ENCODE assay signal across 28 mouse cellular contexts in genomic region chr2:102267582-102268339, GRCm38 (mm10).
"Had no signal": no experiment of that assay in that cellular context is flagged by ENCODE, and none has a peak within 500 bp of the region (broad histone marks: within the 10 kb centered on the region; RNA-seq: fewer than 3 reads in every experiment).

No protein-coding gene starts in this region.

- H3K4me3 ChIP-seq: gastrocnemius, adult 2 months; heart, embryonic 13.5 days; heart, embryonic 15.5 days; hindbrain, embryonic 12.5 days; hindbrain, embryonic 15.5 days; kidney, embryonic 15.5 days; liver, embryonic 13.5 days; liver, embryonic 15.5 days had no signal

- H3K36me3 ChIP-seq: heart, embryonic 13.5 days; heart, embryonic 15.5 days; hindbrain, embryonic 12.5 days; hindbrain, embryonic 15.5 days; kidney, embryonic 15.5 days; liver, embryonic 13.5 days; liver, embryonic 15.5 days had no signal

- H3K9me3 ChIP-seq: heart, embryonic 13.5 days; heart, embryonic 15.5 days; hindbrain, embryonic 12.5 days; hindbrain, embryonic 15.5 days; kidney, embryonic 15.5 days; liver, embryonic 13.5 days; liver, embryonic 15.5 days had no signal

- H3K4me2 ChIP-seq: heart, embryonic 11.5 days; heart, embryonic 13.5 days; heart, embryonic 15.5 days; hindbrain, embryonic 12.5 days; hindbrain, embryonic 15.5 days; kidney, embryonic 15.5 days; liver, embryonic 11.5 days; liver, embryonic 13.5 days; liver, embryonic 15.5 days had no signal

- H3K27me3 ChIP-seq: heart, embryonic 15.5 days; hindbrain, embryonic 12.5 days; hindbrain, embryonic 15.5 days; kidney, embryonic 15.5 days; liver, embryonic 13.5 days; liver, embryonic 15.5 days had no signal

- ATAC-seq: forebrain, postnatal 0 days; hindbrain, postnatal 0 days; intestine, embryonic 16.5 days had no signal

- H3K9ac ChIP-seq: forebrain, postnatal 0 days; heart, embryonic 13.5 days; heart, embryonic 15.5 days; hindbrain, embryonic 12.5 days; hindbrain, embryonic 15.5 days; kidney, embryonic 15.5 days; liver, embryonic 13.5 days; liver, embryonic 15.5 days had no signal

- H3K27ac ChIP-seq: gastrocnemius, adult 2 months; heart, embryonic 13.5 days; heart, embryonic 15.5 days; hindbrain, embryonic 12.5 days; hindbrain, embryonic 15.5 days; hindbrain, postnatal 0 days; kidney, embryonic 15.5 days; kidney, postnatal 0 days; liver, embryonic 13.5 days; liver, embryonic 15.5 days had no signal

- H3K4me1 ChIP-seq: heart, embryonic 13.5 days; heart, embryonic 15.5 days; hindbrain, embryonic 12.5 days; hindbrain, embryonic 15.5 days; kidney, embryonic 15.5 days; liver, embryonic 13.5 days; liver, embryonic 15.5 days had no signal

- DNase-seq: forebrain, postnatal 0 days; gastrocnemius, adult 2 months; gastrocnemius, postnatal 10 days; gastrocnemius, postnatal 25 days; heart, adult 18-20 months; heart, postnatal 14 days; heart, postnatal 36 days; kidney, adult 11 months; kidney, adult 2 months; kidney, adult 9 months; kidney, postnatal 14 days; kidney, postnatal 36 days; layer of hippocampus, adult 9-11 months; layer of hippocampus, postnatal 36 days; left cerebral cortex, postnatal 4 days; liver; liver, embryonic 13.5 days had no signal
